Mouse (Mus musculus): ENCODE data around the gene Eif6. TPM values are rescaled to one million over a fixed set of nuclear protein-coding genes. Genes with fewer than 3 reads are reported as not detected.

Eif6 gene
- 318 and 349 TPM in 2 replicates for total RNA-seq (2012; rRNA removed)
- 100 to 1,000 TPM in 1 of 2 experiments, not detected in 1; 408 TPM for polyA plus RNA-seq (2012; ENCODE audit: insufficient read depth in 1 of 2, insufficient read length in 2 of 2, low read depth in 1 of 2, low replicate concordance in 2 of 2, missing spikeins in 1 of 2)

GRCm38 (mm10) chr2:155826630-155827424 lies at the start of gene Eif6:
Gene Eif6, minus strand, starts transcription at chr2:155826925.
- Histone ChIP-seq H3K27me3 (ENCODE audit: control insufficient read depth in 1 of 2, insufficient read depth in 2 of 2, low read length in 2 of 2) (no peaks in the 10 kb centered on the region), H3K9ac (ENCODE audit: control insufficient read depth, low read depth, low read length, poor library complexity, severe bottlenecking) (peak within 1 kb of the TSS; percentile 98), H3K79me2 (ENCODE audit: control insufficient read depth, insufficient read depth, low read length, poor library complexity) (peaks cover 30% of the 10 kb centered on the region), H3K4me1 (ENCODE audit: control insufficient read depth in 1 of 2, insufficient read depth in 2 of 2, low read length in 2 of 2) (peaks cover 2 to 9% of the 10 kb centered on the region in 2 experiments; a peak in 3 of 4 replicates), H3K36me3 (ENCODE audit: control insufficient read depth in 1 of 2, insufficient read depth in 2 of 2, low read length in 2 of 2) (peaks cover 5 to 11% of the 10 kb centered on the region in 2 experiments), H3K27ac (ENCODE audit: control insufficient read depth, low read depth, low read length) (peak within 1 kb of the TSS; percentile 86), H3K9me3 (replicated peaks; ENCODE audit: insufficient read depth, low read length) (no peaks in the 10 kb centered on the region), H3K4me3 (ENCODE audit: control insufficient read depth in 1 of 2, insufficient read depth in 1 of 2, low read depth in 2 of 2, low read length in 2 of 2) (peak within 1 kb of the TSS; percentile 66 to 94)
- DNase-seq (ENCODE audit: low read depth, low spot score): peak; percentile 97
- no peak for TF ChIP-seq RCOR1 (IDR thresholded peaks at IDR 0.05; ENCODE audit: low read depth, low read length)
- TF ChIP-seq POLR2AphosphoS5 (IDR thresholded peaks at IDR 0.05; ENCODE audit: borderline replicate concordance, low read depth, low read length): no peak
- TF ChIP-seq NRF1 (IDR thresholded peaks at IDR 0.05; ENCODE audit: insufficient read depth, low read depth, low read length, poor library complexity, severe bottlenecking): peak; percentile 55
- no peak for TF ChIP-seq SMC3 (IDR thresholded peaks at IDR 0.05; ENCODE audit: low read depth, low read length)
- no peak for TF ChIP-seq ZKSCAN1 (IDR thresholded peaks at IDR 0.05; ENCODE audit: low read depth, low read length)
- TF ChIP-seq E2F4 (IDR thresholded peaks at IDR 0.05; ENCODE audit: borderline replicate concordance, low read depth, low read length): peak; percentile 74; the same call in 1 of the 2 replicates
- TF ChIP-seq MYC (IDR thresholded peaks at IDR 0.05; ENCODE audit: low read depth, low read length): peak; percentile 88; the same call in 1 of the 2 replicates
- peak; percentile 57; the same call in 1 of the 2 replicates for TF ChIP-seq KAT2A (conservative IDR thresholded peaks at IDR 0.05; ENCODE audit: low read depth, low read length)
- TF ChIP-seq POLR2A (IDR thresholded peaks at IDR 0.05; ENCODE audit: control insufficient read depth in 1 of 2, insufficient read depth in 1 of 2, low read depth in 1 of 2, low read length in 2 of 2, poor library complexity in 1 of 2): peak; percentile 66 to 94; a peak in 2 of 4 replicates
- peak; percentile 93 for TF ChIP-seq MAZ (IDR thresholded peaks at IDR 0.05; ENCODE audit: low read depth, low read length)
- peak; percentile 94 for TF ChIP-seq NELFE (IDR thresholded peaks at IDR 0.05; ENCODE audit: low read depth, low read length)
- no peak for TF ChIP-seq EP300 (IDR thresholded peaks at IDR 0.05; ENCODE audit: low read depth in 1 of 2, low read length in 2 of 2)
- TF ChIP-seq BHLHE40 (IDR thresholded peaks at IDR 0.05; ENCODE audit: borderline replicate concordance, low read depth, low read length): peak; percentile 98
- peak; percentile 69 for TF ChIP-seq MAX (IDR thresholded peaks at IDR 0.05; ENCODE audit: low read length)
- no peak; the same call in none of the 2 replicates for TF ChIP-seq GATA1 (IDR thresholded peaks at IDR 0.05; ENCODE audit: low read depth, low read length)
- peak; percentile 87 for TF ChIP-seq POLR2AphosphoS2 (IDR thresholded peaks at IDR 0.05; ENCODE audit: low read length)
- no peak for TF ChIP-seq ZC3H11A (IDR thresholded peaks at IDR 0.05; ENCODE audit: low read depth, low read length)
- peak; percentile 73; the same call in 1 of the 2 replicates for TF ChIP-seq ZMIZ1 (IDR thresholded peaks at IDR 0.05; ENCODE audit: low read depth, low read length)
- no peak for TF ChIP-seq UBTF (IDR thresholded peaks at IDR 0.05; ENCODE audit: borderline replicate concordance, insufficient read depth, low read depth, low read length)
- TF ChIP-seq ZNF384 (IDR thresholded peaks at IDR 0.05; ENCODE audit: low read depth, low read length): no peak
- TF ChIP-seq JUND (IDR thresholded peaks at IDR 0.05; ENCODE audit: low read depth, low read length): no peak
- TF ChIP-seq CTCF (IDR thresholded peaks at IDR 0.05 in 2 of 3, conservative IDR thresholded peaks at IDR 0.05 in 1 of 3; ENCODE audit: control insufficient read depth in 1 of 3, insufficient read depth in 1 of 3, low read depth in 2 of 3, low read length in 3 of 3, poor library complexity in 1 of 3, severe bottlenecking in 1 of 3): no peak
- peak; percentile 97 for TF ChIP-seq MXI1 (IDR thresholded peaks at IDR 0.05; ENCODE audit: low read depth, low read length)
- TF ChIP-seq CHD1 (IDR thresholded peaks at IDR 0.05; ENCODE audit: low read depth, low read length): 0 out of 2 replicates have a peak, but pooled peaks have one; percentile 3
- TF ChIP-seq MAFK (IDR thresholded peaks at IDR 0.05; ENCODE audit: borderline replicate concordance, low read depth, low read length): no peak
- no peak for TF ChIP-seq MYB (IDR thresholded peaks at IDR 0.05; ENCODE audit: low read depth, low read length)
- TF ChIP-seq TAL1 (IDR thresholded peaks at IDR 0.05; ENCODE audit: low read length): no peak
- TF ChIP-seq MEF2A (IDR thresholded peaks at IDR 0.05; ENCODE audit: extremely low read depth, insufficient replicate concordance, low read depth, low read length, poor library complexity, severe bottlenecking): no peak
- TF ChIP-seq HCFC1 (IDR thresholded peaks at IDR 0.05; ENCODE audit: low read depth, low read length): peak; percentile 91
- no peak for TF ChIP-seq GABPA (IDR thresholded peaks at IDR 0.05; ENCODE audit: low read depth, low read length)
- TF ChIP-seq RAD21 (IDR thresholded peaks at IDR 0.05; ENCODE audit: low read depth, low read length): no peak
- no peak for TF ChIP-seq USF2 (IDR thresholded peaks at IDR 0.05; ENCODE audit: borderline replicate concordance in 1 of 2, insufficient read depth in 1 of 2, low read depth in 1 of 2, low read length in 2 of 2)
- peak; percentile 95 for TF ChIP-seq ELF1 (IDR thresholded peaks at IDR 0.05; ENCODE audit: low read depth, low read length)
- peak; percentile 54; the same call in 1 of the 2 replicates for TF ChIP-seq ETS1 (IDR thresholded peaks at IDR 0.05; ENCODE audit: low read depth, low read length)

All from MEL (cell line).